Mouse (Mus musculus): ENCODE measurements at regions not wholly inside any gene's neighbourhood (a gene's known extent, or its start where the extent isn't known, plus 50 kb on each side); places are given as distances from the start of the nearest gene placed in this dataset.
A peak's percentile ranks its signal among the peaks of the same experiment; 100 is the strongest.

- peak; percentile 50 for DNase-seq (ENCODE audit: low spot score)
Observed at GRCm38 (mm10) chr1:3900354-3900753, 907.3 kb upstream of the Gm37988 start.

GRCm38 (mm10) chr1:3903432-3903831 is 904.3 kb upstream of the Gm37988 start:
- DNase-seq (ENCODE audit: low spot score): no peak

GRCm38 (mm10) chr1:3912499-3912898 is 895.2 kb upstream of the Gm37988 start:
- DNase-seq (ENCODE audit: low spot score): no peak

GRCm38 (mm10) chr1:3913631-3914030 is 894.1 kb upstream of the Gm37988 start:
- DNase-seq (ENCODE audit: low spot score): peak; percentile 44

Data from lung, postnatal 25 days (tissue).